ENCODE assay signal across 12 mouse cellular contexts in genomic region chr3:155682921-155683813, GRCm38 (mm10).
DNase-seq lines count a peak whose midpoint lies in the region; ATAC-seq and TF ChIP-seq lines count a peak whose summit lies in the region.
"Had no signal": no experiment of that assay in that cellular context is flagged by ENCODE, and none has a peak within 500 bp of the region (broad histone marks: within the 10 kb centered on the region; RNA-seq: fewer than 3 reads in every experiment).

No protein-coding gene starts in this region.

- no peaks in the 10 kb centered on the region for H3K4me1 ChIP-seq in stomach, embryonic 16.5 days (ENCODE audit: control insufficient read depth, insufficient read depth, low read length)
- no peaks in the 10 kb centered on the region for H3K4me1 ChIP-seq in stomach, postnatal 0 days (replicated peaks; ENCODE audit: control insufficient read depth, insufficient read depth)
- peaks cover 4% of the 10 kb centered on the region; the same call in 1 of the 2 replicates for H3K4me1 ChIP-seq in hindbrain, embryonic 12.5 days

- no peaks in the 10 kb centered on the region for H3K36me3 ChIP-seq in stomach, embryonic 16.5 days (ENCODE audit: control insufficient read depth, insufficient read depth, low read length)
- no peaks in the 10 kb centered on the region for H3K36me3 ChIP-seq in stomach, postnatal 0 days (ENCODE audit: control insufficient read depth, insufficient read depth, low read length)
- no peaks in the 10 kb centered on the region for H3K36me3 ChIP-seq in hindbrain, embryonic 12.5 days

- no peaks in the 10 kb centered on the region for H3K9me3 ChIP-seq in stomach, embryonic 16.5 days (replicated peaks; ENCODE audit: control insufficient read depth, low read length)
- no peaks in the 10 kb centered on the region for H3K9me3 ChIP-seq in stomach, postnatal 0 days (ENCODE audit: control insufficient read depth, low read length)
- H3K9me3 ChIP-seq in hindbrain, embryonic 12.5 days (replicated peaks) = no peaks in the 10 kb centered on the region

- ATAC-seq in stomach, embryonic 16.5 days (ENCODE audit: insufficient read depth, low FRiP score) = peak; percentile 37; the same call in 1 of the 2 replicates
- ATAC-seq in stomach, postnatal 0 days (ENCODE audit: low FRiP score, low TSS enrichment) = no peak
- ATAC-seq in hindbrain, embryonic 12.5 days (ENCODE audit: low FRiP score) = peak; percentile 78
- ATAC-seq: forebrain, embryonic 16.5 days; intestine, postnatal 0 days; Patski had no signal

- H3K9ac ChIP-seq in stomach, embryonic 16.5 days (ENCODE audit: low read length) = no peak overlapping the region
- no peak overlapping the region for H3K9ac ChIP-seq in stomach, postnatal 0 days (ENCODE audit: low read length)
- no peak overlapping the region for H3K9ac ChIP-seq in hindbrain, embryonic 12.5 days

- TF ChIP-seq EP300 in stomach, postnatal 0 days (optimal IDR thresholded peaks at IDR 0.05) = no peak

- H3K4me3 ChIP-seq in stomach, embryonic 16.5 days (replicated peaks; ENCODE audit: low read length) = no peak overlapping the region
- no peak overlapping the region for H3K4me3 ChIP-seq in stomach, postnatal 0 days (ENCODE audit: low read depth, low read length)
- H3K4me3 ChIP-seq in hindbrain, embryonic 12.5 days = no peak overlapping the region

- TF ChIP-seq CTCF in stomach, postnatal 0 days (IDR thresholded peaks at IDR 0.05; ENCODE audit: low read depth) = no peak

- 37% methylated on average over 8 of the region's 8 CpGs for WGBS in stomach, embryonic 16.5 days
- WGBS in stomach, postnatal 0 days = 38% methylated on average over 8 of the region's 8 CpGs
- WGBS in hindbrain, embryonic 12.5 days = 43% methylated on average over 8 of the region's 8 CpGs

- H3K4me2 ChIP-seq in stomach, embryonic 16.5 days (ENCODE audit: low read depth, low read length) = no peak overlapping the region
- no peak overlapping the region for H3K4me2 ChIP-seq in stomach, postnatal 0 days (replicated peaks; ENCODE audit: low read depth)
- no peak overlapping the region for H3K4me2 ChIP-seq in hindbrain, embryonic 12.5 days (replicated peaks)

- no peaks in the 10 kb centered on the region for H3K27me3 ChIP-seq in stomach, embryonic 16.5 days (ENCODE audit: control insufficient read depth, insufficient read depth, low read length)
- H3K27me3 ChIP-seq in stomach, postnatal 0 days (ENCODE audit: control insufficient read depth, insufficient read depth, low read length) = no peaks in the 10 kb centered on the region
- H3K27me3 ChIP-seq in hindbrain, embryonic 12.5 days = no peaks in the 10 kb centered on the region
- H3K27me3 ChIP-seq: Patski had no signal

- H3K27ac ChIP-seq in stomach, embryonic 16.5 days (ENCODE audit: low read length) = no peak overlapping the region
- H3K27ac ChIP-seq in stomach, postnatal 0 days (replicated peaks) = no peak overlapping the region
- 0 out of 2 replicates have a peak overlapping the region, but pooled peaks have one; percentile 13 for H3K27ac ChIP-seq in hindbrain, embryonic 12.5 days

- DNase-seq in stomach, postnatal 0 days (ENCODE audit: low spot score) = no peak
- peak; percentile 2 for DNase-seq in kidney, postnatal 14 days
- DNase-seq in retina, postnatal 1 day = peak; percentile 72
- DNase-seq in frontal cortex, postnatal 25 days (ENCODE audit: low spot score in 2 of 2) = no peak
- no peak for DNase-seq in adrenal gland, adult 18-20 months (ENCODE audit: low spot score in 2 of 2)
- DNase-seq in testis, postnatal 14 days (ENCODE audit: low spot score) = no peak
- DNase-seq: adrenal gland, adult 2 months had no signal

Comparison
In these comparisons a context has a peak if more than half of its experiments do, and no peak if none do; other contexts are left out.
1. DNase-seq: peak in kidney, postnatal 14 days (single experiment) and retina, postnatal 1 day (single experiment); none in stomach, postnatal 0 days (single experiment), frontal cortex, postnatal 25 days (0 of 2), adrenal gland, adult 18-20 months (0 of 2) and testis, postnatal 14 days (single experiment).